Mouse (Mus musculus): ENCODE measurements around the gene Cbx7. TPM values are rescaled to one million over a fixed set of nuclear protein-coding genes. Genes with fewer than 3 reads are reported as not detected.

Gene Cbx7
- total and polyA plus RNA-seq, 2 experiments from 2014 or later: 3.4 to 14.9 TPM

- peak; percentile 49 for DNase-seq (ENCODE audit: low spot score)
- 71% methylated on average over 18 of the region's 18 CpGs for WGBS
- no peak for TF ChIP-seq CTCF (IDR thresholded peaks at IDR 0.05)
Measured at GRCm38 (mm10) chr15:79962661-79963060, 8.3 kb downstream of the Cbx7 start.

GRCm38 (mm10) chr15:79961366-79961921 lies 9.5 kb downstream of the Cbx7 start:
- 64% methylated on average over 9 of the region's 9 CpGs for WGBS

More at GRCm38 (mm10) chr15:79962661-79963060, 8.3 kb downstream of the Cbx7 start:
- Histone ChIP-seq H3K4me2 (ENCODE audit: low read depth, low read length, poor library complexity, severe bottlenecking) (no peak overlapping the region), H3K4me3 (ENCODE audit: low read depth, low read length) (no peak overlapping the region), H3K9me3 (ENCODE audit: low read length) (peaks cover 6% of the 10 kb centered on the region; the same call in 1 of the 2 replicates), H3K36me3 (ENCODE audit: insufficient read depth, low read length) (no peaks in the 10 kb centered on the region), H3K9ac (replicated peaks; ENCODE audit: low read length, poor library complexity, severe bottlenecking) (no peak overlapping the region), H3K4me1 (ENCODE audit: insufficient read depth, low read length) (no peaks in the 10 kb centered on the region), H3K27ac (ENCODE audit: low read depth, low read length) (no peak overlapping the region), H3K27me3 (ENCODE audit: insufficient read depth, low read length) (no peaks in the 10 kb centered on the region; the same call in 1 of the 2 replicates)
- ATAC-seq (ENCODE audit: low FRiP score): no peak

GRCm38 (mm10) chr15:79958418-79958817 lies 12.5 kb downstream of the Cbx7 start:
- H3K9me3 ChIP-seq (ENCODE audit: low read length): no peaks in the 10 kb centered on the region
- 53% methylated on average over 3 of the region's 3 CpGs for WGBS
- no peak for ATAC-seq (ENCODE audit: low FRiP score)
- no peak overlapping the region for H3K4me2 ChIP-seq (ENCODE audit: low read depth, low read length, poor library complexity, severe bottlenecking)
- H3K27ac ChIP-seq (ENCODE audit: low read depth, low read length): no peak overlapping the region
- no peak for TF ChIP-seq CTCF (IDR thresholded peaks at IDR 0.05)
- no peak overlapping the region for H3K9ac ChIP-seq (replicated peaks; ENCODE audit: low read length, poor library complexity, severe bottlenecking)
- H3K4me3 ChIP-seq (ENCODE audit: low read depth, low read length): no peak overlapping the region
- no peak for DNase-seq (ENCODE audit: low spot score)
- H3K27me3 ChIP-seq (ENCODE audit: insufficient read depth, low read length): no peaks in the 10 kb centered on the region; the same call in 1 of the 2 replicates
- H3K4me1 ChIP-seq (ENCODE audit: insufficient read depth, low read length): no peaks in the 10 kb centered on the region
- H3K36me3 ChIP-seq (ENCODE audit: insufficient read depth, low read length): no peaks in the 10 kb centered on the region

More at GRCm38 (mm10) chr15:79961366-79961921, 9.5 kb downstream of the Cbx7 start:
- Histone ChIP-seq H3K36me3 (ENCODE audit: insufficient read depth, low read length) (no peaks in the 10 kb centered on the region), H3K4me3 (ENCODE audit: low read depth, low read length) (no peak overlapping the region), H3K27me3 (ENCODE audit: insufficient read depth, low read length) (no peaks in the 10 kb centered on the region; the same call in 1 of the 2 replicates), H3K27ac (ENCODE audit: low read depth, low read length) (no peak overlapping the region), H3K4me1 (ENCODE audit: insufficient read depth, low read length) (no peaks in the 10 kb centered on the region), H3K9me3 (ENCODE audit: low read length) (peaks cover 5% of the 10 kb centered on the region; the same call in 1 of the 2 replicates), H3K9ac (replicated peaks; ENCODE audit: low read length, poor library complexity, severe bottlenecking) (no peak overlapping the region), H3K4me2 (ENCODE audit: low read depth, low read length, poor library complexity, severe bottlenecking) (no peak overlapping the region)
- TF ChIP-seq CTCF (IDR thresholded peaks at IDR 0.05): peak; percentile 35
- ATAC-seq (ENCODE audit: low FRiP score) (no peak), DNase-seq (ENCODE audit: low spot score) (peak; percentile 42)

DNA sequence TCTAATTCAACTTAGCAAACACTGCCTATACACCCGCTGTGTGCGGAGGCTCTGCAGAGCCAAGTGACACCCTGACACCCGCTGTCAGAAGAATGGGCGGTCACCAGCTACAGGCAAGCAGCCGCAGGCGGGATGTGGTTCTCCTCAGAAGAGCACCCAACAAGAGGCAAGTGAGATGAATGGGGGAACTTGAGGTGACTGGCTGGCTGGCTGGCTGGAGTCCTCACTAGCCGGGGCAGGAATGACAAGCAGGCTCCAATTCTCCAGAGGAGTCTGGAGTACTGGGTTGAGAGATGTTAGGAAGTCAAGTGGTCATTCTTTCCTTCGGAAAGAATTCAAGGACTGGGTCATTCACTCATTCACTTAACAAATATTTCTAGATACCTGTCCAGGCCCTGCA lies 14.4 kb downstream of the Cbx7 start:
- H3K9ac ChIP-seq (replicated peaks; ENCODE audit: low read length, poor library complexity, severe bottlenecking): no peak overlapping the region
- H3K27ac ChIP-seq (ENCODE audit: low read depth, low read length): no peak overlapping the region
- no peaks in the 10 kb centered on the region for H3K36me3 ChIP-seq (ENCODE audit: insufficient read depth, low read length)
- DNase-seq (ENCODE audit: low spot score): no peak
- no peaks in the 10 kb centered on the region for H3K9me3 ChIP-seq (ENCODE audit: low read length)
- WGBS: 89% methylated on average over 8 of the region's 8 CpGs
- ATAC-seq (ENCODE audit: low FRiP score): no peak
- no peaks in the 10 kb centered on the region for H3K4me1 ChIP-seq (ENCODE audit: insufficient read depth, low read length)
- H3K27me3 ChIP-seq (ENCODE audit: insufficient read depth, low read length): no peaks in the 10 kb centered on the region; the same call in 1 of the 2 replicates
- no peak overlapping the region for H3K4me2 ChIP-seq (ENCODE audit: low read depth, low read length, poor library complexity, severe bottlenecking)
- no peak for TF ChIP-seq CTCF (IDR thresholded peaks at IDR 0.05)
- H3K4me3 ChIP-seq (ENCODE audit: low read depth, low read length): no peak overlapping the region

GRCm38 (mm10) chr15:79953470-79953869 lies 17.4 kb downstream of the Cbx7 start:
- Histone ChIP-seq H3K36me3 (ENCODE audit: insufficient read depth, low read length) (no peaks in the 10 kb centered on the region), H3K9me3 (ENCODE audit: low read length) (no peaks in the 10 kb centered on the region), H3K4me3 (ENCODE audit: low read depth, low read length) (no peak overlapping the region), H3K9ac (replicated peaks; ENCODE audit: low read length, poor library complexity, severe bottlenecking) (no peak overlapping the region), H3K4me2 (ENCODE audit: low read depth, low read length, poor library complexity, severe bottlenecking) (no peak overlapping the region), H3K27ac (ENCODE audit: low read depth, low read length) (no peak overlapping the region), H3K4me1 (ENCODE audit: insufficient read depth, low read length) (peaks cover 15% of the 10 kb centered on the region; the same call in 1 of the 2 replicates), H3K27me3 (ENCODE audit: insufficient read depth, low read length) (no peaks in the 10 kb centered on the region)
- WGBS: 68% methylated on average over 7 of the region's 7 CpGs
- no peak for ATAC-seq (ENCODE audit: low FRiP score)
- no peak for TF ChIP-seq CTCF (IDR thresholded peaks at IDR 0.05)
- DNase-seq (ENCODE audit: low spot score): no peak

GRCm38 (mm10) chr15:79952504-79953231 lies 18.3 kb downstream of the Cbx7 start:
- WGBS: 48% methylated on average over 11 of the region's 11 CpGs
- no peaks in the 10 kb centered on the region for H3K27me3 ChIP-seq (ENCODE audit: insufficient read depth, low read length)
- no peaks in the 10 kb centered on the region for H3K9me3 ChIP-seq (ENCODE audit: low read length)
- H3K9ac ChIP-seq (replicated peaks; ENCODE audit: low read length, poor library complexity, severe bottlenecking): no peak overlapping the region
- no peak overlapping the region for H3K4me2 ChIP-seq (ENCODE audit: low read depth, low read length, poor library complexity, severe bottlenecking)
- H3K27ac ChIP-seq (ENCODE audit: low read depth, low read length): no peak overlapping the region
- no peak overlapping the region for H3K4me3 ChIP-seq (ENCODE audit: low read depth, low read length)
- TF ChIP-seq CTCF (IDR thresholded peaks at IDR 0.05): no peak
- no peak for ATAC-seq (ENCODE audit: low FRiP score)
- DNase-seq (ENCODE audit: low spot score): no peak
- H3K36me3 ChIP-seq (ENCODE audit: insufficient read depth, low read length): no peaks in the 10 kb centered on the region
- peaks cover 15% of the 10 kb centered on the region; the same call in 1 of the 2 replicates for H3K4me1 ChIP-seq (ENCODE audit: insufficient read depth, low read length)

Data from midbrain, postnatal 0 days (tissue).